Mouse (Mus musculus) heart, postnatal 0 days (tissue): Measurements from ENCODE around the gene 2210010C04Rik.
"Not testable (repeated sequence)": the region's sequence is repeated elsewhere in the genome, so short reads cannot be mapped to it uniquely, and the experiment has no call there.

ENCODE experiments used
- CTCF ChIP-seq: IDR thresholded peaks from 2 replicates; pipeline ENCODE4 v1.5.1; 2016; ENCODE audit warnings: antibody characterized with exemption, control low read depth, low read depth
- EP300 ChIP-seq: IDR thresholded peaks from 2 replicates; pipeline ENCODE4 v1.6.1; 2016; ENCODE audit warnings: antibody characterized with exemption, low read depth

DNA sequence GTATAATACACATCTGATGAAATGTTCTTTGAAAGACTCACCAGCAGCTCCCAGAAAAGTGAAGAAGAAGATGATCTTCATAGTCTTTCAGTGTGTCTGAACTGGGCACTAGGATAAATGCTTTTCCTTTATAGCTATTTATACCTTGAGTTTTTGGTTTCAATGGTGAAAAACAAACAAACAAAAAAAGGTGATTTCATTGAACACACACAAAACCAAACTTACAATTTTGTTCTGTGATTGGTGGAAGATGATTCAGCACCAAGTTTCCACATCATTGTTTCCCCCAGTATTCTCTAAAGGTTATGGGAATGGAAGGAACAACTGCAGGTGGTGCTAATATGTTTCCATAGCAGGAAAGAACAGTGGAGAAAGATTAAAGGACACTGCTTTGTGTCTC lies 35.9 kb downstream of the 2210010C04Rik start, which contains the start of gene Gm2663:
- TF ChIP-seq EP300, CTCF: not testable (repeated sequence)
